Mouse (Mus musculus) liver, embryonic 12.5 days (tissue): Measurements from ENCODE around the gene Xcl1. TPM values are rescaled to one million over a fixed set of nuclear protein-coding genes. Genes with fewer than 3 reads are reported as not detected.

Experiments used
- ATAC-seq: fragments of 200-750 bp; cut with Nextera tagmentation; 2 replicates; pipeline ENCODE4 v1.8.0; 2017; ENCODE audit warnings: moderate number of reproducible peaks, mild to moderate bottlenecking, moderate library complexity
- H3K27ac ChIP-seq: fragments of 300-500 bp; sonication (generic); 2 replicates; pipeline ENCODE4 v1.5.1; 2016; ENCODE audit warnings: mild to moderate bottlenecking
- H3K27me3 ChIP-seq: fragments of 300-500 bp; sonication (generic); replicated peaks from 2 replicates; pipeline ENCODE4 v1.6.1; 2016; ENCODE audit warnings: mild to moderate bottlenecking, moderate library complexity
- H3K36me3 ChIP-seq: fragments of 300-500 bp; sonication (generic); 2 replicates; pipeline ENCODE4 v1.6.1; 2016; ENCODE audit warnings: mild to moderate bottlenecking, moderate library complexity
- H3K4me1 ChIP-seq: fragments of 300-500 bp; sonication (generic); 2 replicates; pipeline ENCODE4 v1.6.1; 2016
- H3K4me2 ChIP-seq: fragments of 300-500 bp; sonication (generic); 2 replicates; pipeline ENCODE4 v1.6.1; 2016; ENCODE audit warnings: mild to moderate bottlenecking, moderate library complexity
- H3K4me3 ChIP-seq: fragments of 300-500 bp; sonication (generic); 2 replicates; pipeline ENCODE4 v1.5.1; 2016; ENCODE audit warnings: mild to moderate bottlenecking, moderate library complexity
- H3K9ac ChIP-seq: fragments of 300-500 bp; sonication (generic); 2 replicates; pipeline ENCODE4 v1.6.1; 2016; ENCODE audit warnings: mild to moderate bottlenecking, moderate library complexity
- H3K9me3 ChIP-seq: fragments of 300-500 bp; sonication (generic); replicated peaks from 2 replicates; pipeline ENCODE4 v1.6.1; 2016; ENCODE audit warnings: mild to moderate bottlenecking, moderate library complexity
- WGBS: fragments of 180-500 bp; shearing (Covaris S2); methylation state at CpG from one replicate; pipeline ENCODE4 v1.1.7; 2016; ENCODE audit not compliant: insufficient replicate concordance; 5-methylcytosine and 5-hydroxymethylcytosine counted together
- polyA plus RNA-seq: library from polyadenylated mRNA; unstranded; fragments of >200 nt; fragmentation: Nextera tagmentation; extraction: Ambion mirVana; gene quantifications from 2 replicates; pipeline ENCODE4 v1.2.1, GENCODE M21; 2016

The Xcl1 gene
- polyA plus RNA-seq, 1 experiment from 2014 or later, result not detected

DNA sequence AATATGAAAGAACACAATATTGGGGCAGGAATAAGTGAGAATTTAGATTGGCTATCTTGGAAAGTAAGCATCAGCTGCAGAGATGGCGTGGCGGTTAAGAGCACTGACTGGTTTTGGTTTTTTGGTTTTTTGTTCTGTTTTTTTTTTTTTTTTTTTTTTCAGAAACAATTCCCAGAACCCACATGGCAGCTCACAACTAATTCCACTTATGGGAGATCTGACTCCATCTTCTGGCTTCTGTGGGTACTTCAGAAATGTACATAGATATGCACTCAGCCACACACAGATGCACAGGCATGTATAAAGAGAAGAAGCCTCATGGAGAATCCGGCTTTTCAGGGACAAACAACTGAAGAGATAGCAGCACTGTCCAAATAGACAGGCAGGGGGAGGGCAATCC is 22.6 kb upstream of the Xcl1 start:
- Histone ChIP-seq H3K4me3 (no peak overlapping the region), H3K27ac (no peak overlapping the region), H3K36me3 (no peaks in the 10 kb centered on the region), H3K4me1 (no peaks in the 10 kb centered on the region), H3K9me3 (no peaks in the 10 kb centered on the region), H3K27me3 (no peaks in the 10 kb centered on the region), H3K4me2 (no peak overlapping the region), H3K9ac (no peak overlapping the region)
- ATAC-seq, result no peak
- WGBS, result 65% methylated on average over 3 of the region's 3 CpGs

DNA sequence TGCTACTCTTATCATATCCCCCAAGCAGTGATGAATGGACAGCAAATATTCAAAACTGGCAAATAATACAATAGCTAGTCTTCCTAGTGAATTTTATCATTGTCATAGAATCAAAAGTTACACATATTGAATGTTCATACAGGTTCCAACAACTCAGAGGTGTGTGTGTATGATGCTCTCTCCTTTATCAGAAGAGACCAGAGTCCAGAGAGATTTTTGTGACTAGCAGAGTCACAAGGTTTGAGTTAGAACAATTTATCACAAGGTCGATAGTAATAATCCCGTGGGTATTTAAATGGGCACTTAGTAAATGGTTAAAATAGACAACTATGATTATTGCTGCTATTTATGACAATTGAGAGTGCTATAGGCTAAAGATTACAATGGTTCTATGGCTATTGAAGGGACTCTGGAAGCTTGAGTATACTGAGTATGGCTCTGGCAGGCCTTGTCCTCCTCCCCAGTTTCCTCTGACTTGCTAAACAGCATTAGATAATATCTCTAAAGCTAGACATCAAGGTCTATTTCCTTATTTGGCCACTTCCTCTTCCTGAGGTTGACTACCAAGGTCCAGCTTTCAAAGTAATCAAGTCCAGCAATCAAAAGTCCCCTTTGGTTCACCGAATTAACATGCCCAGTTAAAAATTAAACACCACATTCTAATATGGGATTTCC is 21.5 kb upstream of the Xcl1 start:
- Histone ChIP-seq H3K4me3 (no peak overlapping the region), H3K9me3 (no peaks in the 10 kb centered on the region), H3K4me1 (no peaks in the 10 kb centered on the region), H3K27ac (no peak overlapping the region), H3K9ac (no peak overlapping the region), H3K4me2 (no peak overlapping the region), H3K27me3 (no peaks in the 10 kb centered on the region), H3K36me3 (no peaks in the 10 kb centered on the region)
- WGBS, result 58% methylated on average over 3 of the region's 3 CpGs
- no peak for ATAC-seq

DNA sequence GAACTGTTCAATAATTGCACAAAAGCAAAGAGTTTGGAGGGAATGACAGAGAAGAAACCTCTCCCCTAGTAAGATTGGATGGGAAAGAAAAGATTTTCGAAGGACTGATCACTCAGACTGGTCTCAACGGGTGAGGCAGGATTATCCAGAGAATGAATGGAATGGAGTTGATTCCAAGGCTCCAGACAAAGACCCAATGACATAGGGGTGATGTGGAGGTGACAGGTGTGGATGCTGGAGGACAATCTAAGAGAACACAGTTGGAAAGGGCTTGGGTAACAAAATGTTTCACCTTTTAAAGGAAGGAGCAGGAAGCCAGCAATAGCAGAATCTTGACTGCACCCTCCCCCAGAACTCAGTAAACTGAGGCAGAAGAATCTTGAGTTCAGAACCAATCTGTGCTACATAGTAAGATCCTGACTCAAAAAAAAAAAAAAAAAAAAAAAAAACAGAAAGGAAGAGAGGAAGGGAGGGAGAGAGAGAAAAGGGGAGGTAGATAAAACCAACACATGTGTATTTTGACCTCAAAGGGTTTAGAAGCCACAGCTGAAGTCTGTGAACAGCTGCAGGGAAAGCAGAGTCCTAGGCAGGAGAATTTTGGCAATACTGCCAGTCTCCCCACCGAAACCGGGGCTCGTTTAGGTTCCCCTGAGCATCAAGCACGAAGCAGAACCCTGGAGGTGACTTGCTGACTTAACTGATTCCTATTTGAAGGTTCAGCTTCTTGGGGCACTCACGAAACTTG is 20.3 kb upstream of the Xcl1 start:
- Histone ChIP-seq H3K4me2 (no peak overlapping the region), H3K4me1 (no peaks in the 10 kb centered on the region), H3K27ac (no peak overlapping the region), H3K4me3 (no peak overlapping the region), H3K27me3 (no peaks in the 10 kb centered on the region), H3K9ac (no peak overlapping the region), H3K36me3 (no peaks in the 10 kb centered on the region), H3K9me3 (no peaks in the 10 kb centered on the region)
- no peak for ATAC-seq
- WGBS, result 58% methylated on average over 7 of the region's 7 CpGs

DNA sequence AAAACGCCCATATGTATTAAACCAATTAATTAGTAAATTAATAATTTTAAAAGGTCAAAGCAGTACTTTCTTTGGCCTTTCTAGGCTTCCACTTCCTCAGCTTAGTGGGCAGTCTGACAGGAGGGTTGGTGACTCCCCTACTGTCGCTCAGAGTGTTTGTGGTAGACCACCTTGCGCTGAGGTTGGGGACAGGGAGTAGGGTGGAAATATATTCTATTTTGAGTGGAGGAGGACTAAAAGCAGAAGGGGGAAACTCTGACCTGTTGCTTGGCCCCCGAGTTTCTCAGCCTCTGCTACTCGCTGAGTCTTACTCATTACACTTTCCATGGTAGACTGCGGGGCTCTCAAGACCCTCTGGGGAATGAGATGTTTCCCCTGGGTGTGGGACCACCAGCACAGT is 18.2 kb upstream of the Xcl1 start:
- no peaks in the 10 kb centered on the region for H3K36me3 ChIP-seq
- H3K4me2 ChIP-seq, result no peak overlapping the region
- 37% methylated on average over 6 of the region's 6 CpGs for WGBS

DNA sequence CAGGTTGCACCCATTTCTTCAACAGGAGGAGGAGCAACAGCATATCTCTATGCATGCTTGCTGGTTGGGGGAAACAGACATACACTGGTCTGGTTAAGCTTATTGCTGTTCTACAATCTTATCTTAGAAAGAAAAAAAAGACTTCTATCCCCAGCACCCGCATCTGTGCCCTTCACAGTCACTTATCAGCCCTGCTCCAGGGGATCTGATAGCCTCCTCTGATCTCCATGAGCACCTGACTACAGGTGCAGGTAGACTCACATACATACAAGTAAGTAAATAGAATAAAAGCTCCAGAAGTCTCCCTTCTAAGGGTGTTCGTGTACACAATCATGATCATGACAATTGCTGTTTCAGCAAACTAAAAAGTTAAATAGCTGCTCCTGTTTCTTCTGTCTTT is 733 bp upstream of the Xcl1 start:
- H3K36me3 ChIP-seq, result no peaks in the 10 kb centered on the region
- no peaks in the 10 kb centered on the region for H3K27me3 ChIP-seq
- H3K4me1 ChIP-seq, result no peaks in the 10 kb centered on the region
- no peak for ATAC-seq
- H3K4me3 ChIP-seq, result no peak overlapping the region
- H3K27ac ChIP-seq, result no peak overlapping the region
- H3K9me3 ChIP-seq, result no peaks in the 10 kb centered on the region
- 32% methylated on average over 2 of the region's 2 CpGs for WGBS
- no peak overlapping the region for H3K4me2 ChIP-seq
- H3K9ac ChIP-seq, result no peak overlapping the region

More for the DNA sequence above, 18.2 kb upstream of the Xcl1 start:
- no peak for ATAC-seq
- no peak overlapping the region for H3K4me3 ChIP-seq
- no peaks in the 10 kb centered on the region for H3K27me3 ChIP-seq
- H3K27ac ChIP-seq, result no peak overlapping the region
- H3K9ac ChIP-seq, result no peak overlapping the region
- H3K9me3 ChIP-seq, result no peaks in the 10 kb centered on the region
- H3K4me1 ChIP-seq, result no peaks in the 10 kb centered on the region

DNA sequence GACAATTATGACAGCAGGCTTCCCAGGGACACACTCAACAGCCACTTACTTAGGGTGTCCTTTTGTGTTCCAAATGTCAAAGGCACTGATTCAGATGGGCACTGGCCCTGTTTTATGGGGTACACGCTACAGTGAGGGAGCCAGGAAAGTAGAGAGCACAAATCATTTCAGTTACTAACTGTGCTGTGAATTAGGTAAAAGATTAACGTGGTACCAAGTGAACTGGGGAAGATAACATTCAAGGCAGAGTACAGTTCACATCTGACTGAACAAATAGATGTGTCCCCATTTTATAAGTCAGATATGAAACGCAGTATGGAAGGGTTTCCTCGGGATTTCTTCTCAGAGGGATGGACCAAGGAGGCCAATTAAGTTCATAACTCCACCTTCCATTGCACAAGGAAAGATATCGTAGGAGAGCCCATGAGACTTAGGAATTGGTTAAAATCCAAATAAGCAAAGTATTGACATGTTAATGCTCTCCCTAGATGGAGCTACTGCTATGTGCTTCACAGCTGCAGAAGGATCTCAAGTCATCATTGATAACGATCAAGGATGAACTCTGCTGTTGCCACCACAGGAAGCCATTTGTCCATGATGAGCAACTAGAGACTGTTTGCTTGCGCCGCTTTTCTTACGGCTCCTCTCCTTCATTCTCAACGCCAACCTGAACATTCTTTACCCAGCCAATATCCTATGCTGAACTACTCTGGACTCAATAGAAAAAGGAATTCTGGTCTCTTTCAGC is 1.7 kb downstream of the Xcl1 start:
- Histone ChIP-seq H3K4me2 (no peak overlapping the region), H3K27me3 (no peaks in the 10 kb centered on the region), H3K36me3 (no peaks in the 10 kb centered on the region), H3K9me3 (no peaks in the 10 kb centered on the region), H3K9ac (no peak overlapping the region), H3K27ac (no peak overlapping the region), H3K4me3 (no peak overlapping the region), H3K4me1 (no peaks in the 10 kb centered on the region)
- no peak for ATAC-seq
- 66% methylated on average over 10 of the region's 10 CpGs for WGBS

DNA sequence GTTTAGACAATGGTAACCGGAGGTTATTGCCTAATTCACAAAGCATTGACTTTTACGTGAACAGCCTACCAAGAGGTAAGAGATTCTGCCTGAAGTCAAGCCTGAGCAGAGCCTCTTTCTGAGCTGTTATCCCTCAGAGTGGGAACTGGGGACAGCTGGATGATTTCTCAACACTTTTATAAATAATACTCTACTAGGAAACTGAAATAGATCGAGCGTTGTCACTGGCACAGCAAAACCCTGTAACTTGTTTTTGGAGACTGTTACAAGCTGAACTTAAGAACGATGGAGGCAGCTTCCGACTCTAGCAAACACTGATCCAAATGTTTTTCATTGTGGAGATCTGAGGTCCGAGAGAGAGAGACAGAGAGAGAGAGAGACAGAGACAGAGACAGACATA is 4.2 kb downstream of the Xcl1 start:
- Histone ChIP-seq H3K4me1 (no peaks in the 10 kb centered on the region), H3K36me3 (no peaks in the 10 kb centered on the region), H3K4me2 (no peak overlapping the region), H3K4me3 (no peak overlapping the region), H3K27me3 (no peaks in the 10 kb centered on the region), H3K27ac (no peak overlapping the region), H3K9me3 (no peaks in the 10 kb centered on the region), H3K9ac (no peak overlapping the region)
- ATAC-seq, result no peak
- WGBS, result 74% methylated on average over 7 of the region's 7 CpGs

DNA sequence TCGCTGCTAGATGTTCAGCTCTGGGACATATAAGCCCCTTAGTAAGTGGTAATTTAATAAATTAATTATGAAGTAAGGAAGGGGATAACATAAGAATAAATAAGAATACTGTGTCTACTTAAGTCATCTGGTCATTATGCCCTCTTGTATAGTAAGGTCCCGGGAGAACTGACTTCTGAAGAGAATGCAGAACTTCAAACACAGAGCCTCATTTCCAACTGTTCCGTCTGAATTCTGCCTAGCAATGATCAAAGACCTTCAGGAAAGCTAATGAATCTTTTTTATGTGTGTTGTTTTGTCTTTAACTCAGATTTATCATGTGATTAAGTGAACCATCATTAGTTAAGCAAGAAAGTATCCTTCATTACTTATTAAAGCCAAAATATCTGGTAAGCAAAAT is 5.3 kb downstream of the Xcl1 start:
- no peak for ATAC-seq
- WGBS, result 63% methylated on average over 3 of the region's 3 CpGs
- Histone ChIP-seq H3K4me2 (no peak overlapping the region), H3K9me3 (no peaks in the 10 kb centered on the region), H3K4me1 (no peaks in the 10 kb centered on the region), H3K36me3 (no peaks in the 10 kb centered on the region), H3K27me3 (no peaks in the 10 kb centered on the region), H3K27ac (no peak overlapping the region), H3K9ac (no peak overlapping the region), H3K4me3 (no peak overlapping the region)

DNA sequence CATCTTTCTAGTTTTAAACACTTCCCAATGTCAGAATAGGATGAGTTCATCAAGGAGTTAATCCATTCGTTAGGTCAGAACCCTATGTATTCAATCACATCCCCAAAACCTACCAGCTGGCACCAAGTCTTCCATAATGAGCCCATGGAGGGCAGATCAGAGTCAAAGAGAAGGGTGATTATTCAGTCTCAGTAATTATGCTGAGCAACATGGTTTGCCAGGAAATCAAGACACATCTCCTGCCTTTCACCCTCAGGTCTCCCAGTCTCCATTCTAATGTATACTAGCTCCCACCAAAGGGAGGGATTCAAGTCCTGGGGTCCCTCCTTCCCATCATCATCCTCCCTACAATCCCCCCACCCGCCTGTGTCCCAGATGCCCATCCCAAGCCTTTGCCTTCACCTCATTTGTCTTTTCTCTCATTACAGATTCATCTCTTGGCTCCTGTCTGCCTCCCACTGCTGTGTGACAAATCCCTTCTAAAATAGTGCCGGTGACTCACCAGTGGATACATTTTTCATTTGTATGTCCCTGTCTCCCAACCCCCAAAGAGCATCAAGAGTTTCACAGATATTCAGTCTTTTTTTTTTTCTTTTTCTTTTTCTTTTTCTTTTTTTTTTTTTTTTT is 8.7 kb downstream of the Xcl1 start:
- no peak overlapping the region for H3K27ac ChIP-seq
- no peak overlapping the region for H3K4me3 ChIP-seq
- no peaks in the 10 kb centered on the region for H3K4me1 ChIP-seq
- 76% methylated on average over 3 of the region's 3 CpGs for WGBS
- H3K36me3 ChIP-seq, result no peaks in the 10 kb centered on the region
- H3K9me3 ChIP-seq, result no peaks in the 10 kb centered on the region
- H3K9ac ChIP-seq, result no peak overlapping the region
- no peaks in the 10 kb centered on the region for H3K27me3 ChIP-seq
- ATAC-seq, result no peak
- H3K4me2 ChIP-seq, result no peak overlapping the region

DNA sequence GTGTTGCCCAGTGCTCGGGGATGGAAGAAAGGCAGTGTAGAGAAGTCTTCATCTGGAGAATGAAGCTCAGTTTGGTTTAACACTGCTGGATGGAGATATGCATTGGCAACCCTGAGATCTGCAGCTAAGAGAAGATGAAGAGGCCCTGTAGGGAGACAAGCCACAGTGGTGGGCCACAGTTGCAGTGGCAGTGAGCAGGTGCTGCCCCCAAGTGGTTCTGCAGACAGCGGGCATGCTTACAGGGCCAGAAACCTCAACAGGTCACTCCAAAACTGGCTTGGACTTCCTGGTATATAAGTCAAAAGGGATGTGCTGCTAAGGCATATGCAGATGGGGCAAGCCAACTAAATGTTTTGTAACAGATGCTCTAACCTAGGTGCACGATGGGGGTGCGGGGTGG is 30.3 kb downstream of the Xcl1 start:
- no peaks in the 10 kb centered on the region for H3K4me1 ChIP-seq
- no peak for ATAC-seq
- 42% methylated on average over 4 of the region's 4 CpGs for WGBS
- no peak overlapping the region for H3K4me2 ChIP-seq
- no peak overlapping the region for H3K4me3 ChIP-seq
- H3K27me3 ChIP-seq, result peaks cover 6% of the 10 kb centered on the region; the same call in 1 of the 2 replicates
- H3K9me3 ChIP-seq, result no peaks in the 10 kb centered on the region
- H3K36me3 ChIP-seq, result no peaks in the 10 kb centered on the region
- H3K9ac ChIP-seq, result no peak overlapping the region
- no peak overlapping the region for H3K27ac ChIP-seq

DNA sequence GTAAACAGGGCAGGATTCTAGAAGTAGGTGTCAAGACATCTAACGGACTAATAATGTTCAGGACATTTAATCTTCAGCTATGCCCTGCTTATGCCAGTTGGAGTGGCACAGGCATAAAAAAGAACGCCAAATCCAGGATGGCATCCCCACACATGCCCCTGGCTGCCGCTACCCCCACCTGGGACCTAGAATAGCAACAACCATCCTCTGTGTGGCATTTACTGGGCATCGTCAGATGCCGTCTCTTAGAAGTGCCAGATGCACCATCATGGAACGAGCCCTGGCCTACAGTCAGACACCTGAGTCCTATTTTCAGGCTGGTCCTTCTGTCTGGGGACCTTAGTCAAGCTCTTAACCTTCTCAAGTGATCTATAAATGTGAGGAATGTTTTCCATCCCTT is 34.6 kb downstream of the Xcl1 start:
- H3K4me1 ChIP-seq, result peaks cover 17% of the 10 kb centered on the region; the same call in 1 of the 2 replicates
- H3K27me3 ChIP-seq, result peaks cover 20% of the 10 kb centered on the region
- 76% methylated on average over 6 of the region's 6 CpGs for WGBS

DNA sequence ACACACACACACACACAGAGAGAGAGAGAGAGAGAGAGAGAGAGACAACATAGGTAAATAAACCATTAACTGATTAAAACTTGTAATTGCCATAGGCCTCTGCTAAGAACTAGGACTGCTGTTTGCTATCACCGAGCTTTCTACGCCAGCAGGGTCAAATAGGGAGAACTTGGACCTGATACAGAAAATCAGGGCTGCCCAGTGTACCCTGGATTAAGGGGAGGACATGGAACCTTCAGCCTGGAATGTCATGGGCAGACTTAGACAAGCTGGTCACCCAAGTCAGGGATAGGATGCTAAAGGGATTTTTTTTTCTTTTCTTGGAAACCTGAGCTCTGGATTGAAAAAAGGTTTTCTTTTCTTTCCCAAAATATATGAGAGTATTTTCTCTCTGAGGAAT is 35.1 kb downstream of the Xcl1 start:
- Histone ChIP-seq H3K36me3 (no peaks in the 10 kb centered on the region), H3K4me1 (peaks cover 17% of the 10 kb centered on the region; the same call in 1 of the 2 replicates), H3K27ac (no peak overlapping the region), H3K9me3 (no peaks in the 10 kb centered on the region), H3K9ac (no peak overlapping the region), H3K4me3 (no peak overlapping the region), H3K4me2 (no peak overlapping the region), H3K27me3 (peaks cover 20% of the 10 kb centered on the region)
- 46% methylated on average over 2 of the region's 2 CpGs for WGBS
- no peak for ATAC-seq

More for the DNA sequence above, 34.6 kb downstream of the Xcl1 start:
- Histone ChIP-seq H3K36me3 (no peaks in the 10 kb centered on the region), H3K9ac (no peak overlapping the region), H3K4me2 (no peak overlapping the region), H3K4me3 (no peak overlapping the region), H3K27ac (no peak overlapping the region), H3K9me3 (no peaks in the 10 kb centered on the region)
- ATAC-seq, result no peak
